Mouse (Mus musculus) liver, postnatal 0 days (tissue): ENCODE measurements around the gene Rnf24. TPM values are rescaled to one million over a fixed set of nuclear protein-coding genes. Genes with fewer than 3 reads are reported as not detected.

ENCODE experiments used
- ATAC-seq: fragments of 200-750 bp; cut with Nextera tagmentation; 2 replicates; pipeline ENCODE4 v1.8.0; 2017; ENCODE audit warnings: mild to moderate bottlenecking, moderate library complexity
- DNase-seq: peaks from one replicate; pipeline ENCODE4 v3.0.0-alpha.2; 2016
- H3K27ac ChIP-seq: fragments of 300-500 bp; sonication (generic); 2 replicates; pipeline ENCODE4 v1.5.1; 2014; ENCODE audit warnings: antibody characterized with exemption, moderate library complexity, mild to moderate bottlenecking, low read depth
- H3K27me3 ChIP-seq: fragments of 300-500 bp; sonication (generic); 2 replicates; pipeline ENCODE4 v1.6.1; 2014; ENCODE audit warnings: low read length, control low read depth, mixed read lengths; ENCODE audit not compliant: insufficient read depth
- H3K36me3 ChIP-seq: fragments of 300-500 bp; sonication (generic); replicated peaks from 2 replicates; pipeline ENCODE4 v1.6.1; 2014; ENCODE audit warnings: mild to moderate bottlenecking, control low read depth, low read length, moderate library complexity, mixed read lengths; ENCODE audit not compliant: insufficient read depth
- H3K4me1 ChIP-seq: fragments of 300-500 bp; sonication (generic); 2 replicates; pipeline ENCODE4 v1.6.1; 2014; ENCODE audit warnings: antibody characterized with exemption, mild to moderate bottlenecking, control low read depth; ENCODE audit not compliant: insufficient read depth
- H3K4me2 ChIP-seq: fragments of 300-500 bp; sonication (generic); 2 replicates; pipeline ENCODE4 v1.6.1; 2014; ENCODE audit warnings: low read depth, mild to moderate bottlenecking, low read length, moderate library complexity, mixed read lengths
- H3K4me3 ChIP-seq: fragments of 300-500 bp; sonication (generic); 2 replicates; pipeline ENCODE4 v1.5.1; 2014; ENCODE audit warnings: low read depth, low read length
- H3K9ac ChIP-seq: fragments of 300-500 bp; sonication (generic); replicated peaks from 2 replicates; pipeline ENCODE4 v1.6.1; 2014; ENCODE audit warnings: mild to moderate bottlenecking, moderate library complexity
- H3K9me3 ChIP-seq: fragments of 300-500 bp; sonication (generic); 2 replicates; pipeline ENCODE4 v1.6.1; 2016; ENCODE audit warnings: mild to moderate bottlenecking, control low read depth, low read length, mixed read lengths
- CTCF ChIP-seq: sonication (generic); IDR thresholded peaks from 2 replicates; pipeline ENCODE4 v1.5.1; 2016; ENCODE audit warnings: antibody characterized with exemption, low read depth
- EP300 ChIP-seq: IDR thresholded peaks from 2 replicates; pipeline ENCODE4 v1.6.1; 2016; ENCODE audit warnings: antibody characterized with exemption, low read depth, mild to moderate bottlenecking
- WGBS: fragments of 180-500 bp; shearing (Covaris S2); extraction: QIAGEN DNeasy Blood & Tissue Kit; methylation state at CpG from one replicate; pipeline ENCODE4 v1.1.7; 2014; ENCODE audit not compliant: insufficient replicate concordance; 5-methylcytosine and 5-hydroxymethylcytosine counted together
- polyA plus RNA-seq: library from polyadenylated mRNA; unstranded; fragments of >200 nt; fragmentation: Nextera tagmentation; extraction: Ambion mirVana; gene quantifications from 2 replicates; pipeline ENCODE4 v1.2.1, GENCODE M21; 2015

Rnf24 gene
- polyA plus RNA-seq, 1 experiment from 2014 or later = 0.94 TPM

GRCm38 (mm10) chr2:131379541-131379940 is 26.8 kb upstream of the Rnf24 start:
- Histone ChIP-seq H3K4me2 (no peak overlapping the region), H3K27ac (no peak overlapping the region), H3K9me3 (no peaks in the 10 kb centered on the region; the same call in 1 of the 2 replicates), H3K9ac (no peak overlapping the region), H3K27me3 (no peaks in the 10 kb centered on the region), H3K36me3 (no peaks in the 10 kb centered on the region), H3K4me3 (no peak overlapping the region), H3K4me1 (no peaks in the 10 kb centered on the region)
- TF ChIP-seq CTCF (no peak), EP300 (no peak)
- DNase-seq = no peak
- no peak for ATAC-seq
- WGBS = 76% methylated on average over 3 of the region's 3 CpGs

GRCm38 (mm10) chr2:131378872-131379271 is 26.2 kb upstream of the Rnf24 start:
- 86% methylated on average over 5 of the region's 5 CpGs for WGBS

GRCm38 (mm10) chr2:131377055-131377454 is 24.4 kb upstream of the Rnf24 start:
- no peaks in the 10 kb centered on the region for H3K36me3 ChIP-seq
- no peak for ATAC-seq
- no peak overlapping the region for H3K4me2 ChIP-seq
- no peaks in the 10 kb centered on the region; the same call in 1 of the 2 replicates for H3K9me3 ChIP-seq
- no peak overlapping the region for H3K27ac ChIP-seq
- H3K4me1 ChIP-seq = no peaks in the 10 kb centered on the region
- no peak overlapping the region for H3K9ac ChIP-seq
- WGBS = 68% methylated on average over 6 of the region's 6 CpGs
- H3K27me3 ChIP-seq = no peaks in the 10 kb centered on the region
- H3K4me3 ChIP-seq = no peak overlapping the region
- TF ChIP-seq CTCF = no peak
- no peak for DNase-seq

More at GRCm38 (mm10) chr2:131378872-131379271, 26.2 kb upstream of the Rnf24 start:
- no peaks in the 10 kb centered on the region; the same call in 1 of the 2 replicates for H3K9me3 ChIP-seq
- no peak for DNase-seq
- ATAC-seq = no peak
- no peak for TF ChIP-seq CTCF
- no peak for TF ChIP-seq EP300
- H3K4me3 ChIP-seq = no peak overlapping the region
- no peak overlapping the region for H3K9ac ChIP-seq
- no peaks in the 10 kb centered on the region for H3K36me3 ChIP-seq
- H3K27ac ChIP-seq = no peak overlapping the region
- no peaks in the 10 kb centered on the region for H3K4me1 ChIP-seq
- H3K4me2 ChIP-seq = no peak overlapping the region
- no peaks in the 10 kb centered on the region for H3K27me3 ChIP-seq

DNA sequence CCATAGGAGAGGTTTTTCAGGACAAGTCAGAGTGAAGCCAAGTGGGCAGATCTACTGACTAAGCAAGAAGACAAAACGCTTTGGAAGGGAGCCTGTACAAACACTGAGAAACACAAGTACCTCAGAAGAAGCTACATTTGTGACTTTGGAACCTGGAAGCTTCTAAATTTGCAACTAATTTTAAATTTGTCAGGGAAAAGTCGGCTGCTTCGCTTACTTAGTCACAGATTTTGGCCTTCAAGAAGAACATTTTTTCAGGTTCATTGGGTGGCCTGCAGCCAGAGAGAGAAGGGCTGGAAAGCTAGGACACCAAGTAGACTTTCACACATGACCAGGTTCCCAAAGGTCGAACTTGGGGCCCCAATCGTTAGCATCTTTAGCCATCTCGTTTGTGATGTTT is 21.0 kb upstream of the Rnf24 start:
- Histone ChIP-seq H3K9ac (no peak overlapping the region), H3K4me3 (no peak overlapping the region), H3K27me3 (no peaks in the 10 kb centered on the region), H3K27ac (no peak overlapping the region), H3K9me3 (no peaks in the 10 kb centered on the region; the same call in 1 of the 2 replicates), H3K4me2 (no peak overlapping the region), H3K36me3 (no peaks in the 10 kb centered on the region), H3K4me1 (no peaks in the 10 kb centered on the region)
- no peak for DNase-seq
- no peak for TF ChIP-seq CTCF
- TF ChIP-seq EP300 = no peak
- ATAC-seq = no peak
- WGBS = 77% methylated on average over 6 of the region's 6 CpGs

DNA sequence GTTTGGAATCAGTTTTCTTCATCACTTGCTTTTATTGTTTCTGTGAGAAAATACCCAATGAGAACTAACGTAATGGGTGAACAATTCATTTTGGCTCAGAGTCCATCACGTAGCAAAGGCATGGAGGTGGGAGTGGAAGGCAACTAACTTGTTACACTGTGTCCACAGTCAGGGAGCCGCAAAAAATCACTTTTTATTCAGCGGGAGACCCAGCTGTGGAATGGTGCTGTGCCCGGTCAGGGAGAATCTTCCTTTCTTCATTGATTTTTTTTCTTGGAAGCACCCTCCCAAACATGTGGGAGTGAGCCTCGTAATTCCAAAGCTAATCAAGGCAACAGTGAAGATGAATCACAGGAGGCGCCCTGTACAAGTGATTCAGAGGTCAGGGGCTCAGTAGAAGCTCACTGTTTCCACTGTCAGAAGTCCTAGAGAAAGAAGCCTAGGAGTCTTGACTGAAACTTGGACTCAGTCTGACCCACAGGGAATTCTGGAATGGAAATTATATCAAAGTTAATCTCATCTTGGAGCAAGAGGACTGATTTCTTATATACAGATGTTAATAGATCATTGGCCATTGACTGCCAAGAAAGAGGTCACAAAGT is 19.7 kb upstream of the Rnf24 start:
- no peak for DNase-seq
- Histone ChIP-seq H3K27ac (no peak overlapping the region), H3K4me1 (no peaks in the 10 kb centered on the region), H3K9me3 (no peaks in the 10 kb centered on the region; the same call in 1 of the 2 replicates), H3K4me3 (no peak overlapping the region), H3K36me3 (no peaks in the 10 kb centered on the region), H3K4me2 (no peak overlapping the region), H3K27me3 (no peaks in the 10 kb centered on the region), H3K9ac (no peak overlapping the region)
- 79% methylated on average over 7 of the region's 7 CpGs for WGBS
- ATAC-seq = no peak
- no peak for TF ChIP-seq CTCF
- TF ChIP-seq EP300 = no peak

DNA sequence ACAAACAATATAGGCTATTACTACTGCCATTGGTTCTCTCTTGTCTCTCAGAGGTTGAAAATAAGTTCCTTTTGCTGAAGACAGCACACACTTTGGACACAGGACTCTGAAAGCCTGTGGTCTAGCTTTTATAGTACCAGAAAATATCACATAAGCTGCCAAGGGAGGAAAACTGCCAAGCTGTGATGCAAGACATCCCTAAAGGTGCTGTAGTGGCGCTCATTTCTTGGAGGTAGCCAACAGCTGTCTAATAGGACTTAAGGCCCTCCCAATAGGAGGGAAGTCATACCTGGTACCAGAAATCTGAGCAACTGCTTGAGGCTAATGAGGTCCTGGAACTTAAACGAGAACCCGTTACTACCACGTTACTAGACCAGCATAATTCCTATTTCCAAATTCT is 19.1 kb upstream of the Rnf24 start:
- no peaks in the 10 kb centered on the region for H3K27me3 ChIP-seq
- H3K4me1 ChIP-seq = no peaks in the 10 kb centered on the region
- DNase-seq (no peak), ATAC-seq (no peak)
- TF ChIP-seq EP300 = no peak
- no peak overlapping the region for H3K4me2 ChIP-seq
- WGBS = 86% methylated on average over 4 of the region's 4 CpGs
- no peaks in the 10 kb centered on the region; the same call in 1 of the 2 replicates for H3K9me3 ChIP-seq
- no peak overlapping the region for H3K27ac ChIP-seq
- no peak overlapping the region for H3K9ac ChIP-seq
- no peaks in the 10 kb centered on the region for H3K36me3 ChIP-seq
- H3K4me3 ChIP-seq = no peak overlapping the region
